Mouse (Mus musculus) inflammation-experienced regulatory T-cells, adult 6 months (primary cell): ENCODE results near the gene Gabbr1. TPM values are rescaled to one million over a fixed set of nuclear protein-coding genes. Genes with fewer than 3 reads are reported as not detected.
A peak's percentile ranks its signal among the peaks of the same experiment; 100 is the strongest.

Source experiments
- ATAC-seq: one replicate; pipeline ENCODE4 v1.8.0; 2017
- polyA plus RNA-seq, 3 experiments: library from polyadenylated mRNA; unstranded; fragments of 100-300 nt; shearing (Covaris generic); gene quantifications; one replicate each; pipeline ENCODE4 v1.2.1; 2017

Gabbr1 gene
- polyA plus RNA-seq, 3 experiments from 2014 or later, result 4.1 to 8.0 (median 7.4) TPM

GRCm38 (mm10) chr17:37078193-37078592 lies 32.4 kb downstream of the Gabbr1 start:
- ATAC-seq, result no peak

DNA sequence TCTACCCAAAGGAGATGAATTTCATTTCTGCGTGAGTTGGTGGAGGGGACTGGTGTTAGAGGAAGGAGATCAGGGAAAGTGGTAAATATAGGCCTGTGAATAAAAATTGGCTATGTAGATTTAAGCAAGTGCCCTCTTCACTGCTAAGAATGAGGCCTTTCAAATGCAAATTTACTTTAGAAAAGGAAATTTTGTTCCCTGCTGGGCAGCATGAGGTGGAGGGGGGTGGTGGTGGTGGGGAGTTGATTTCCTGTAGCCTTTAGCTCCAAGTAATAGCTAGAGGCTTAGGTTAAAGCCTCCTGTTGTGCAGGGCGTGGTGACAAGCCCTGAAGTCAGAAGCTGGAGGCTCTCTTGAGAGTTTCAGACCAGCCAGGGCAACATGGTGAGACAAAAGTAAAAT lies 33.2 kb downstream of the Gabbr1 start:
- ATAC-seq, result no peak

- no peak for ATAC-seq
Measured at GRCm38 (mm10) chr17:37080119-37080518, 34.4 kb downstream of the Gabbr1 start.

GRCm38 (mm10) chr17:37081659-37082058 lies 35.9 kb downstream of the Gabbr1 start:
- ATAC-seq, result no peak

GRCm38 (mm10) chr17:37083327-37083726 lies 37.6 kb downstream of the Gabbr1 start:
- ATAC-seq, result peak; percentile 88

GRCm38 (mm10) chr17:37084632-37085031 lies 38.9 kb downstream of the Gabbr1 start:
- no peak for ATAC-seq

DNA sequence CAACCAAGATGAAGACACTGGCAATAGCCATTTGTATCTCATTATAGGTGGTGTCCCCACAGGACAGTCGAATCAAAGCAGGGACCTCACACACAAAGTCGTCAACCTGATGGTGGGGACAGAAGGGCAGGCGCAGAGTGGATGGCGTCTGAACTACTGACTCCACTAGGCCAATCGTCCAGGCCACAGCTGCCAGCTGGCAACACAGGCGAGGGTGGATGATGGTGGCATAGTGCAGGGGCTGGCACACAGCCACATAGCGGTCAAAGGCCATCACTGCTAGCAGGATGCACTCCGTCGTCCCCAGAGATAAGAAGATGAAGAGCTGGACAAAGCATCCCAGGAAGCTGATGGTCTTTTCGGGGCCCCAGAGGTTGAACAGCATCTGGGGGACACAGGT lies 39.8 kb downstream of the Gabbr1 start:
- ATAC-seq, result no peak

DNA sequence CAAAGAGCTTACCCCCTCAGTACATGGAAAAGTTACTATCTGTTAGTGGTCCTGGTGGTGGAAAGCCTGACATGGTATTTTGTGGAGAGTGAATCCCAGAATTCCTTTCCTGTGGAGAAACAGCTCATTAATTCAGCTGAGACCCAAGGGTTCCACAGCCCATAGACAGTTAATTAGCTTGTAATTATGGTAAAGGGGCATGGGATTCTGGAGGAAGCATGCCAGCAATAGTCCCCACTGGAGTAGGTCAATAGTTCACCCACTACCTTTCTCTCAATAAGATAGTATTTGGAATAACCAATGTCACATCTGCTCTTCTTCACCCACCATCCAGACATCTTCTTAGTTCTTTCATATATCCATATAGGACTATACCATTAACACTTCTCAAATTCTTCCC lies 42.6 kb downstream of the Gabbr1 start, which contains the start of gene Olfr90:
Gene Olfr90 (minus strand): TSS at position 101 of the 400 bp plus-strand sequence.
- no peak for ATAC-seq

- no peak for ATAC-seq
Measured at GRCm38 (mm10) chr17:37092198-37092597, 46.4 kb downstream of the Gabbr1 start.

GRCm38 (mm10) chr17:37093289-37093688 lies 47.5 kb downstream of the Gabbr1 start:
- no peak for ATAC-seq

DNA sequence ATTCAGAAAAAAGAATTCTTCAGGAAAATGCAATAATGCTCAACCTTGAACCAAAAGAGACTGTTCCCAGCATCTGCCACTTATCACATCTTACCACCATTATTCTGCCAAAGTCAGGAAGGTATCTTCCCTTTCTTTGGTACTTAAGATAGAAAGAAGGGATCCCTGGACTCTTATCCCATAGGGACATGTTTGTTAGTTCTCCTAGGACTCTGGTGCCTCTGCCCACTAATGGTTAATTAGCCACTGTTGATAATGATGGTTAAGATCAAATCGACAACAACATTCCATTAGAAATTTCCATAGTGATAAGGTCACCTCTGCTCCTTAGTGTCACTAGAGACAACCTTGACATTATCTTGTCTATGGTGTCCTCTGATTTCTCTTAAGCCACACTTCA lies 52.4 kb downstream of the Gabbr1 start, which contains the start of gene Olfr91:
Gene Olfr91 (minus strand): TSS at position 101 of the 400 bp plus-strand sequence.
- ATAC-seq, result no peak

GRCm38 (mm10) chr17:37119988-37120387 lies 74.2 kb downstream of the Gabbr1 start, which contains the start of gene Olfr92:
TSS of gene Olfr92 (minus strand) at chr17:37120088.
- no peak for ATAC-seq

Other genes starting within 250 kb of the Gabbr1 start
- gene H2-M10.6, start 233.8 kb upstream of the Gabbr1 start, polyA plus RNA-seq, result not detected
- gene Trim26, start 208.8 kb upstream of the Gabbr1 start, polyA plus RNA-seq, result 10 to 100 TPM; 59.1 to 61.1 (median 60.5) TPM
- under 1 TPM; 0.32 to 0.47 (median 0.33) TPM for gene Trim15, start 178.8 kb upstream of the Gabbr1 start, polyA plus RNA-seq
- gene Trim10, start 176.4 kb upstream of the Gabbr1 start, polyA plus RNA-seq, result not detected
- gene Trim40, start 155.8 kb upstream of the Gabbr1 start, polyA plus RNA-seq, result not detected
- gene Trim31, start 147.8 kb upstream of the Gabbr1 start, polyA plus RNA-seq, result not detected
- gene Rnf39, start 103.0 kb upstream of the Gabbr1 start, polyA plus RNA-seq, result not detected
- gene Ppp1r11, start 94.2 kb upstream of the Gabbr1 start, polyA plus RNA-seq, result 100 to 1,000 TPM; 206 to 226 (median 211) TPM
- gene Znrd1, start 87.4 kb upstream of the Gabbr1 start, polyA plus RNA-seq, result 10 to 100 TPM; 71.2 to 90.2 (median 83.7) TPM
- gene Znrd1as, start 87.4 kb upstream of the Gabbr1 start, polyA plus RNA-seq, result 1 to 10 TPM; 2.7 to 8.0 (median 8.0) TPM
- gene 2410137M14Rik, start 64.7 kb upstream of the Gabbr1 start, polyA plus RNA-seq, result not detected
- gene H2-M5, start 56.4 kb upstream of the Gabbr1 start, polyA plus RNA-seq, result under 1 TPM in 2 of 3 experiments, not detected in 1; 0.16 to 0.39 TPM
- gene Zfp57, start 44.8 kb upstream of the Gabbr1 start, polyA plus RNA-seq, result not detected
- gene Mog, start 22.6 kb upstream of the Gabbr1 start, polyA plus RNA-seq, result not detected
- under 1 TPM in 2 of 3 experiments, not detected in 1; 0.16 to 0.20 TPM for gene Olfr90, start 42.5 kb downstream of the Gabbr1 start, polyA plus RNA-seq
- gene Olfr91, start 52.3 kb downstream of the Gabbr1 start, polyA plus RNA-seq, result under 1 TPM in 1 of 3 experiments, not detected in 2; 0.15 TPM
- gene Olfr92, start 74.1 kb downstream of the Gabbr1 start, polyA plus RNA-seq, result not detected
- gene Olfr93, start 115.5 kb downstream of the Gabbr1 start, polyA plus RNA-seq, result not detected
- 1 to 10 TPM in 1 of 3 experiments, under 1 TPM in 1, not detected in 1; 0.62 to 1.6 TPM for gene Ubd, start 147.9 kb downstream of the Gabbr1 start, polyA plus RNA-seq
- not detected for gene Olfr94, start 155.0 kb downstream of the Gabbr1 start, polyA plus RNA-seq
- gene Olfr95, start 167.2 kb downstream of the Gabbr1 start, polyA plus RNA-seq, result not detected
- gene Olfr96, start 174.2 kb downstream of the Gabbr1 start, polyA plus RNA-seq, result not detected
- gene Olfr97, start 191.4 kb downstream of the Gabbr1 start, polyA plus RNA-seq, result not detected
- gene Olfr98, start 217.8 kb downstream of the Gabbr1 start, polyA plus RNA-seq, result 1 to 10 TPM in 1 of 3 experiments, under 1 TPM in 2; 0.78 to 5.2 (median 0.99) TPM
- gene H2-M3, start 224.3 kb downstream of the Gabbr1 start, polyA plus RNA-seq, result 100 to 1,000 TPM; 125 to 156 (median 125) TPM
- gene Olfr99, start 237.5 kb downstream of the Gabbr1 start, polyA plus RNA-seq, result 1 to 10 TPM; 2.7 to 7.2 (median 5.0) TPM